Mouse (Mus musculus) right cerebral cortex, postnatal 36 days (tissue): ENCODE measurements around the gene Zfp865.
A peak's percentile ranks its signal among the peaks of the same experiment; 100 is the strongest.
"Not testable (repeated sequence)": the region's sequence is repeated elsewhere in the genome, so short reads cannot be mapped to it uniquely, and the experiment has no call there.

Experiments used
- DNase-seq, 2 experiments: peaks; one replicate each; pipeline ENCODE4 v3.0.0; 2022; ENCODE audit warnings: low spot score in 2 of 2, mixed read lengths in 1 of 2

Gene Zfp865

GRCm38 (mm10) chr7:5015118-5016001, 4.8 kb upstream of the Zfp865 start, which contains the start of gene Gm44973:
TSS of gene Gm44973 (plus strand) at chr7:5015496.
- peak; percentile 87 to 89 for DNase-seq

- DNase-seq = no peak
Observed at GRCm38 (mm10) chr7:5016057-5016456, 4.1 kb upstream of the Zfp865 start.

- DNase-seq = no peak
Observed at GRCm38 (mm10) chr7:5016920-5017319, 3.3 kb upstream of the Zfp865 start.

- DNase-seq = no peak
Observed at GRCm38 (mm10) chr7:5017352-5017751, 2.8 kb upstream of the Zfp865 start.

- no peak for DNase-seq
Observed at GRCm38 (mm10) chr7:5017931-5018330, 2.2 kb upstream of the Zfp865 start.

GRCm38 (mm10) chr7:5019576-5019975, 600 bp upstream of the Zfp865 start:
- DNase-seq = not testable (repeated sequence)

- DNase-seq = no peak
Observed at GRCm38 (mm10) chr7:5020685-5021084, 509 bp downstream of the Zfp865 start.

GRCm38 (mm10) chr7:5021197-5021596, 1.0 kb downstream of the Zfp865 start:
- no peak for DNase-seq

- DNase-seq = no peak
Observed at GRCm38 (mm10) chr7:5029543-5029942, 9.4 kb downstream of the Zfp865 start.

- no peak for DNase-seq
Observed at GRCm38 (mm10) chr7:5029946-5030345, 9.8 kb downstream of the Zfp865 start.

- no peak for DNase-seq
Observed at GRCm38 (mm10) chr7:5030554-5031275, 10.5 kb downstream of the Zfp865 start.

GRCm38 (mm10) chr7:5031496-5031895, 11.3 kb downstream of the Zfp865 start:
- no peak for DNase-seq

- DNase-seq = no peak
Observed at GRCm38 (mm10) chr7:5033818-5034217, 13.6 kb downstream of the Zfp865 start, which contains the start of gene 4632433K11Rik. TSS of gene 4632433K11Rik (plus strand) at chr7:5034118.

- DNase-seq = no peak
Observed at GRCm38 (mm10) chr7:5035628-5036027, 15.5 kb downstream of the Zfp865 start.

- DNase-seq = no peak
Observed at GRCm38 (mm10) chr7:5036136-5036535, 16.0 kb downstream of the Zfp865 start.

- no peak for DNase-seq
Observed at GRCm38 (mm10) chr7:5037026-5037425, 16.9 kb downstream of the Zfp865 start.

- no peak for DNase-seq
Observed at GRCm38 (mm10) chr7:5037467-5037866, 17.3 kb downstream of the Zfp865 start.

- peak; percentile 83 to 86 for DNase-seq
Observed at GRCm38 (mm10) chr7:5038109-5038732, 18.0 kb downstream of the Zfp865 start, which contains the start of gene Zfp784. TSS of gene Zfp784 (minus strand) at chr7:5038446.

GRCm38 (mm10) chr7:5038940-5039339, 18.8 kb downstream of the Zfp865 start:
- DNase-seq = no peak

GRCm38 (mm10) chr7:5044981-5045380, 24.8 kb downstream of the Zfp865 start:
- DNase-seq = no peak

- DNase-seq = no peak
Observed at GRCm38 (mm10) chr7:5046112-5046511, 25.9 kb downstream of the Zfp865 start.

- DNase-seq = no peak
Observed at GRCm38 (mm10) chr7:5047313-5047712, 27.1 kb downstream of the Zfp865 start.
